Mouse (Mus musculus) E14TG2a.4 (cell line): ENCODE data around the gene Fryl.

Experiments
- H3K27me3 ChIP-seq: 2 replicates; pipeline ENCODE4 v1.6.1; 2014; ENCODE audit warnings: low read length, control low read depth; ENCODE audit not compliant: insufficient read depth
- H3K36me3 ChIP-seq: 2 replicates; pipeline ENCODE4 v1.6.1; 2014; ENCODE audit warnings: low read length, control low read depth; ENCODE audit not compliant: insufficient read depth
- H3K4me1 ChIP-seq: replicated peaks from 2 replicates; pipeline ENCODE4 v1.6.1; 2014; ENCODE audit warnings: low read depth, low read length, control low read depth
- H3K4me3 ChIP-seq: replicated peaks from 2 replicates; pipeline ENCODE4 v1.5.1; 2014; ENCODE audit warnings: mild to moderate bottlenecking, low read length
- H3K9me3 ChIP-seq: 2 replicates; pipeline ENCODE4 v1.6.1; 2014; ENCODE audit warnings: low read length, control low read depth
- CTCF ChIP-seq: conservative IDR thresholded peaks from 2 replicates; pipeline ENCODE4 v1.5.1; 2014; ENCODE audit warnings: low read length
- NANOG ChIP-seq: IDR thresholded peaks from 2 replicates; pipeline ENCODE4 v1.6.1; 2014; ENCODE audit warnings: borderline replicate concordance, low read length, mixed read lengths
- POU5F1 ChIP-seq: IDR thresholded peaks from 2 replicates; pipeline ENCODE4 v1.6.1; 2014; ENCODE audit warnings: low read length, borderline replicate concordance

The Fryl gene

DNA sequence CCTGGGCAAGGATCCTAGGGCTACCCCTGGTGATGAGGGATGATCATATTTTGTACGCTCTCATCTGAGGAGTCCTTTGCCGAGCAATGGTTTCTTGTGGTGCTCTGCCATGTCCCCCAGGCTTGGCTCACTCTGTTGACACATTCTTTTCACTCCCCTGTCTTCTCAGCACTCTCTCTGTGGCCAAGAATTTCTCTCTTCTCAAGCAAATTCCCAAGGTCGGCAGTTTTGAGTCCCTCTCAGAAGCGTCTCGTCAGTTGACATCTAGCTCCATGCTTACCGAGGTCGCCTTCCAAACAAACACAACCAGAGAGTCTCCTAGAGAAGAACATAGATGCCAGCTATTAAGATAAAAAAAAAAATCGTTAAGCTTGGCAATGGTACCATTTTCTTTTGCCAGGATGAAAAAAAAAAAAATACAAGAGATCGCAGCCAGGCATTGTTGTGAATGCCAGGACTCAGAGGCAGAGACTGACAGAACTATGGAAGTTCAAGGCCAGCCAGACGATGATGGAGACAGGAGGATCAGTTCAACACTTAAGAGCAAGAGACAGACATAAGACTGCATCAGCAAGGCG lies 12.3 kb upstream of the Fryl start:
- Histone ChIP-seq H3K36me3 (no peaks in the 10 kb centered on the region), H3K27me3 (no peaks in the 10 kb centered on the region)
- TF ChIP-seq NANOG (no peak), POU5F1 (no peak), CTCF (no peak)

DNA sequence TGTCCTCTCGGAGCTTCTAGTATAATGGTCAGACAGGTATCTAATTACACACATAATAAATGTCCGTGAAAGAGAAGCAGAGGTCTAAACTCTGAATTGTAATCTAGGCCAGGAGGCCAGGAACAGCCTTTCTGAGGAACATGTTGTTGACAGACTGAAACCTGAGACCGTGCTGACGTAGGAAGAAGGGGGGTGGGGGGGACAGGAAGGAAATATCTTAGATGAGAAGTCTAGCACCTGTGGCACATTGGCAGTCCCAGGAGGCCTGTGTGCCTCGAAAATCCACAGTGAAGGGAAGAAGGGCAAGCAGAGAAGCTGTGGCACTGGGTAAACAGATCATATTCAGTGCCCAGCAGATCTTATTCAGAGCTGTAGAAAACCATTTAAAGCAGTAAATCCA lies 9.0 kb upstream of the Fryl start:
- Histone ChIP-seq H3K4me1 (peaks cover 9% of the 10 kb centered on the region), H3K27me3 (no peaks in the 10 kb centered on the region)
- TF ChIP-seq POU5F1 (no peak), CTCF (no peak), NANOG (no peak)

More for the DNA sequence above, 12.3 kb upstream of the Fryl start:
- H3K4me3 ChIP-seq = no peak overlapping the region
- H3K9me3 ChIP-seq = peaks cover 7% of the 10 kb centered on the region
- peaks cover 15% of the 10 kb centered on the region for H3K4me1 ChIP-seq

DNA sequence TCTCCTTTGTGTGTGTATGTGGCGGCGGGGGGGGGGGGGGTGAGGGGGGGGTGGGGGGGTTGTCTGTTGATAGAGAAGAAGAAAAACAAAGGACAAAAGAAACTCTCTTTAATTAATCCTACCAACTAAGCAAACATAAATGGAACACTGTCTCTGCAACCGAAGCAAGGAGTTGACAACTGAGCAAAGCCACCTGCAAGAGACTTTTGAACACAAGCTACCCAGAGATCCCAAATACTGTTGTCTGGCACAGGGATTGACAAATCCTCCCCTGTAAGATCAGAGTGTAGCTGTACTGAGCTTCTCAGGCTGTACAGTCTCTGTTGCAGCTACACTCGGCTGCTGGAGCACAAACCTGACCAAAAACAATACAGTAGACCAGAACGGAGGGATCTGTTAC lies 7.7 kb upstream of the Fryl start:
- H3K27me3 ChIP-seq = no peaks in the 10 kb centered on the region
- H3K9me3 ChIP-seq = peaks cover 7% of the 10 kb centered on the region
- no peak overlapping the region for H3K4me3 ChIP-seq
- TF ChIP-seq NANOG (no peak), POU5F1 (no peak), CTCF (no peak)
- peaks cover 9% of the 10 kb centered on the region for H3K4me1 ChIP-seq
- H3K36me3 ChIP-seq = no peaks in the 10 kb centered on the region

More for the DNA sequence above, 9.0 kb upstream of the Fryl start:
- no peaks in the 10 kb centered on the region for H3K36me3 ChIP-seq
- peaks cover 7% of the 10 kb centered on the region for H3K9me3 ChIP-seq
- H3K4me3 ChIP-seq = no peak overlapping the region

DNA sequence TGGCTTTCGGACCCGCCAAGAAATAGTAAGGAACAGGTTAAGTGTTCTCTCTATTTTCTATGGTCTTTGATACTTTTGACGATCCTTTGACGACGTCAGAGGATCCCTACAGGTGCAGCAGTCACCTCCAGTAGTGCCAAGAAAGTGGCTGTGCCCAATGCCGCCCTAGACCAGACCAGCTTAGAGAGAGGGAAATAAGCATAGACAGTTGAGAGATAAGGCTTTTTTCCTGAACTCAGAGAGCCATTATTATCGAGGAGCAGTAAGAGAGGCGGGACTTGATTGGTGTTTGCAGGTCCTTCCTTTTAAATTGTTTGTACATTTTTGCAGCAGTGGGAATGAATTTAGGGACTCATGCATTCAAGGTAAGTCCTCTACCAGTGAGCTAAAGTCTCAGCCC lies 1.3 kb upstream of the Fryl start:
- H3K9me3 ChIP-seq = no peaks in the 10 kb centered on the region

DNA sequence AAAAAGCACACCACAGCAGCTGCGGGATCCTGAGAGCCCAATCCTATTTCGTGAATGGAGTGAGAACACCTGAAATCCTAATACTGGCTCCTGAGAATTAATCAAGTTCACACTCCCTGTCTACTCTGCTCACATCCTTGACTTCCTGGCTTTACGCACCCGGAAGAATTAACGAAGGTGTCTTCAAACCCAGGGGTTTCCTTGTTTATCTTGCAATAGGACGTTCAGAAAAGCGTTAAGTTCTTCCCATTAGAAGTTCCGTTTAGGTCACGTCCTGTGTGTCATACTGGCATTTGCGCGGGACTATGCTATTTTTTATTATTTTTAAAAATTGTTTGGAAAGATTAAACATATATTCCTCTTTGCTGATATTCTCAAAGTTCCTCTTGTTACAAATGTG lies 677 bp upstream of the Fryl start:
- no peaks in the 10 kb centered on the region for H3K27me3 ChIP-seq
- peaks cover 30% of the 10 kb centered on the region for H3K4me1 ChIP-seq
- no peaks in the 10 kb centered on the region for H3K9me3 ChIP-seq
- 0 out of 2 replicates have a peak, but pooled peaks cover 1% of the 10 kb centered on the region for H3K36me3 ChIP-seq
- H3K4me3 ChIP-seq = peak overlapping the region; percentile 75
- TF ChIP-seq CTCF (no peak), POU5F1 (no peak), NANOG (no peak)

More for the DNA sequence above, 1.3 kb upstream of the Fryl start:
- H3K4me3 ChIP-seq = peak overlapping the region; percentile 75
- no peaks in the 10 kb centered on the region for H3K27me3 ChIP-seq
- peaks cover 29% of the 10 kb centered on the region for H3K4me1 ChIP-seq
- TF ChIP-seq NANOG = no peak
- no peak for TF ChIP-seq CTCF
- TF ChIP-seq POU5F1 = no peak
- H3K36me3 ChIP-seq = no peaks in the 10 kb centered on the region

DNA sequence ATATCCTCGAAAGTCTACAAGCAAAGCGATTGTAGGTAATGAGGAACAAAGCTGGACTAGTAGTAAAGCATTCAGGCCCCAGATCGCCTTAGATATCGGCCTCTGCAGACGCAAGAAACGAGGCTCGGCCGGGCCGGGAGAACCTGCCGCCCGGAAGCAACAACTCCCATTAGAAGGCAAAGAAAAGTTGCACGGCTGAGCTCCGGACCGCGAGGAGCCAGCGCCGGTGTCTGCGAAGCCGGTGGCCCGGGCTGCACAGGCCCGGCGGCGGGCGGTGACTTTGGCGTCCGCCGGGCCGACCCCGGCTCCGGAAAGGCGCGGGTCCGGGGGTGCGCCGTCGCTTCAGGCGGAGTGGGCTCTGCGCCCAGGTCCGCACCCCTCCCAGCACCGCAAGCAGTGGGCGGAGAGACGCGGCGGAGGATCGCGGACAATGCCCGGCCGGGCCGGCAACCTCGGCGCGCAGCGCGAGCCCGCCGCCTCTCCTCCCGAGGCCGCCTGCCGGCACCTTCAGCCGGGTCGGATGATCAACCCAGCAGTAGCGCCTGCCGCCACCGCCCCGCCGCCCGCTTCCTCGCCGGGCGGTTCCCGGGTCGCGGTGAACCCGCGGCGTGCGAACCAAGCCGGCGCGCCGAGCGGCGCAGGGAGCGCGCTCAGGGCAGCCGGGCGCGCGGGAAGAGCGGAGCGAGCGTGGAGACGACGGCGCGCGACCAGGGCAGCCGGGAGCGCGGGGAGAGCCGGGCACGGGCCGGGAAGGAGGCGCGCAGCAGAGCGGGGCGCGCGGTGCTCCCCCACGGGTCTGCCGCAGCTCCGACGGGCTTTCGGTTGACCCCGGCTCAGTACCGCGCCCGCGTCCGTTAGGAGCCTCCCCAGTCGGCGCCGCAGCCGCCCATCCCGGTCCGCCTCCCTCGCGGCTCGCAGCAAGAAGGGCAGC lies 833 bp downstream of the Fryl start:
- no peaks in the 10 kb centered on the region for H3K9me3 ChIP-seq
- peaks cover 8% of the 10 kb centered on the region; the same call in 1 of the 2 replicates for H3K36me3 ChIP-seq
- TF ChIP-seq NANOG (no peak), POU5F1 (no peak), CTCF (no peak)
- peaks cover 36% of the 10 kb centered on the region for H3K4me1 ChIP-seq
- H3K4me3 ChIP-seq = peak overlapping the region; percentile 98
- no peaks in the 10 kb centered on the region for H3K27me3 ChIP-seq

DNA sequence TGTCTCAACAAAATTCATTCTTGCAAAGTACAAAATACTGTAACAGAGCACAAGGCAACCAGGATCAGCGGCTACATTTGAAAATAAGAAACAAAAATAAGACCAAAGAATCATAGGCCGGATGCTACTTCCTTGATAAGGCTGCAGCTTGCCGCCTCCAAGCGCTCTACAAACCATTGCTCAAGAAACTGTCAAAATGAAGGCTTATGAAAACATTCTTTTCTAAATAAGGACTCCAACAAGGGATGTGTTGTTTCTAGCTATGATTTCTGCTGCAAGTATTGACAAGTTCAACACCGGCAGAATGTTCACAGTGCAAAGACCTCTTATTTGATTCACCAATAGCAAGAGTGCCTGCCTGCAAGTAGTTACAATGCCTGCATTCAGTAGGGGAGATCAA lies 1.8 kb downstream of the Fryl start:
- Histone ChIP-seq H3K4me3 (peak overlapping the region; percentile 98), H3K36me3 (peaks cover 14% of the 10 kb centered on the region; the same call in 1 of the 2 replicates), H3K9me3 (no peaks in the 10 kb centered on the region), H3K4me1 (peaks cover 44% of the 10 kb centered on the region), H3K27me3 (no peaks in the 10 kb centered on the region)
- TF ChIP-seq CTCF (no peak), POU5F1 (no peak), NANOG (no peak)

DNA sequence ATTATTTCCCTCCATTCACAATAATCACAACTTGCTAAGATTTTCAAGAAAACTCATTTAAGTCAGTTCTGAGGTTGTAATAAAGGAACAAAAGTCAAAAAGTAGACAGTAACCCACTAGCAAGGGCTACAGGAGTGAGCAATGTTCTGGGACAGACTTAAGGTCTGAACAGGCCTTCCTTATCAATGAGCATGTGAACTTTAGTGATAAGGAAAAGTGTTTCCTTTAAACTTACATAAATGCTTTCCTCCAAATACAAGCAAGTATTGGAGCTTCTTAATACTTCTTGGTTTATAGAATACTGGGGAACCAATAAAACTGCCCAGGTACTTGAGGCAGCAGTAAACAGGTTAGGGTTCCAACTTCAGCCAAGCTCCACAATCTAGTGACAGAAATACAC lies 3.7 kb downstream of the Fryl start:
- Histone ChIP-seq H3K9me3 (no peaks in the 10 kb centered on the region), H3K4me3 (no peak overlapping the region), H3K27me3 (no peaks in the 10 kb centered on the region), H3K36me3 (peaks cover 19% of the 10 kb centered on the region; the same call in 1 of the 2 replicates), H3K4me1 (peaks cover 54% of the 10 kb centered on the region)
- no peak for TF ChIP-seq NANOG
- TF ChIP-seq POU5F1 = no peak
- no peak for TF ChIP-seq CTCF
